ENCODE assay signal across 36 mouse cellular contexts in the genomic region with DNA sequence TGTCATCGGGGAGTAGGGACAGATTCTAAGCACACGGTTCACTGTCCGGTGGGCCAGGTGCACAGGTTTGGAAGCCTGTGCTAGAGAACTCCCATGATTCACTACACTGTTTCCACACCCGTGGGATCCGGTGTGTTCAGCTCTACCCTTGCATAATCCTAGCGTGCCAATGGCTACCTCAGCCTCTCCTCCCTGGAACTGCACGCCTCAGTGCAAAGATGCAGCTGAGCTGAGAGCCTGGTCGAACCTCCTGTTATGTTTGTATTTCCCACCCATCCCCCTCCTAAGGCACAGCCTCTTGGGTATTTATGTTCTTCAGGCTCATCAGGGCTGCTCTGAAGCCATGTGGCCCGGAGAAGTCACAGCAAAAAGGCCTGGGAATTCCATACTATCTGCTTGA. TPM values are rescaled to one million over a fixed set of nuclear protein-coding genes. Genes with fewer than 3 reads are reported as not detected.
DNase-seq lines count a peak whose midpoint lies in the region; ATAC-seq and TF ChIP-seq lines count a peak whose summit lies in the region.
"Had no signal": no experiment of that assay in that cellular context is flagged by ENCODE, and none has a peak within 500 bp of the region (broad histone marks: within the 10 kb centered on the region; RNA-seq: fewer than 3 reads in every experiment).

No protein-coding gene starts in this region.

- no peak for TF ChIP-seq CTCF in intestine, postnatal 0 days (IDR thresholded peaks at IDR 0.05; ENCODE audit: low read depth)

- H3K4me2 ChIP-seq in intestine, postnatal 0 days (replicated peaks; ENCODE audit: low read depth): no peak overlapping the region
- no peak overlapping the region for H3K4me2 ChIP-seq in intestine, embryonic 15.5 days (replicated peaks)
- H3K4me2 ChIP-seq: embryonic facial prominence, embryonic 15.5 days; forebrain, embryonic 12.5 days; hindbrain, embryonic 13.5 days; lung, embryonic 15.5 days; midbrain, embryonic 15.5 days had no signal

- no peaks in the 10 kb centered on the region for H3K36me3 ChIP-seq in intestine, postnatal 0 days (ENCODE audit: control insufficient read depth, insufficient read depth)
- no peaks in the 10 kb centered on the region for H3K36me3 ChIP-seq in intestine, embryonic 15.5 days
- H3K36me3 ChIP-seq: embryonic facial prominence, embryonic 15.5 days; forebrain, embryonic 12.5 days; hindbrain, embryonic 13.5 days; lung, embryonic 15.5 days; midbrain, embryonic 15.5 days had no signal

- H3K4me3 ChIP-seq in intestine, postnatal 0 days (ENCODE audit: low read depth, low read length): no peak overlapping the region
- no peak overlapping the region for H3K4me3 ChIP-seq in intestine, embryonic 15.5 days (replicated peaks)
- H3K4me3 ChIP-seq: embryonic facial prominence, embryonic 15.5 days; forebrain, embryonic 12.5 days; hindbrain, embryonic 13.5 days; lung, embryonic 15.5 days; midbrain, embryonic 15.5 days had no signal

- 0 out of 2 replicates have a peak, but pooled peaks have one; percentile 6 for ATAC-seq in intestine, postnatal 0 days
- no peak for ATAC-seq in intestine, embryonic 15.5 days
- ATAC-seq: midbrain, embryonic 15.5 days had no signal

- H3K27me3 ChIP-seq in intestine, postnatal 0 days (replicated peaks; ENCODE audit: control insufficient read depth, insufficient read depth, low read length): no peaks in the 10 kb centered on the region
- no peaks in the 10 kb centered on the region for H3K27me3 ChIP-seq in intestine, embryonic 15.5 days (replicated peaks)
- H3K27me3 ChIP-seq: embryonic facial prominence, embryonic 15.5 days; forebrain, embryonic 12.5 days; hindbrain, embryonic 13.5 days; lung, embryonic 15.5 days; midbrain, embryonic 15.5 days had no signal

- 70% methylated on average over 9 of the region's 9 CpGs for WGBS in intestine, postnatal 0 days
- 60% methylated on average over 9 of the region's 9 CpGs for WGBS in intestine, embryonic 15.5 days

- H3K9me3 ChIP-seq in intestine, postnatal 0 days (ENCODE audit: control insufficient read depth): no peaks in the 10 kb centered on the region
- H3K9me3 ChIP-seq in intestine, embryonic 15.5 days: no peaks in the 10 kb centered on the region
- H3K9me3 ChIP-seq: embryonic facial prominence, embryonic 15.5 days; forebrain, embryonic 12.5 days; hindbrain, embryonic 13.5 days; lung, embryonic 15.5 days; midbrain, embryonic 15.5 days had no signal

- no peaks in the 10 kb centered on the region for H3K4me1 ChIP-seq in intestine, postnatal 0 days (replicated peaks; ENCODE audit: control insufficient read depth, insufficient read depth, low read length)
- 0 out of 2 replicates have a peak, but pooled peaks cover under 1% of the 10 kb centered on the region for H3K4me1 ChIP-seq in intestine, embryonic 15.5 days (replicated peaks)
- H3K4me1 ChIP-seq: embryonic facial prominence, embryonic 15.5 days; forebrain, embryonic 12.5 days; lung, embryonic 15.5 days; midbrain, embryonic 15.5 days had no signal

- H3K27ac ChIP-seq in intestine, postnatal 0 days (ENCODE audit: low read depth, low read length): no peak overlapping the region
- no peak overlapping the region for H3K27ac ChIP-seq in intestine, embryonic 15.5 days
- H3K27ac ChIP-seq: embryonic facial prominence, embryonic 15.5 days; forebrain, embryonic 12.5 days; hindbrain, embryonic 13.5 days; liver, embryonic 14.5 days; lung, embryonic 15.5 days; macrophage; midbrain, embryonic 15.5 days had no signal

- no peak overlapping the region for H3K9ac ChIP-seq in intestine, postnatal 0 days (ENCODE audit: low read depth, low read length)
- H3K9ac ChIP-seq in intestine, embryonic 15.5 days: no peak overlapping the region
- H3K9ac ChIP-seq: embryonic facial prominence, embryonic 15.5 days; forebrain, embryonic 12.5 days; hindbrain, embryonic 13.5 days; liver, embryonic 14.5 days; lung, embryonic 15.5 days; midbrain, embryonic 15.5 days had no signal

- peak; percentile 17 to 52 for DNase-seq in kidney, postnatal 4 days
- no peak for DNase-seq in kidney, adult 11 months
- peak; percentile 26 for DNase-seq in embryo, embryonic 10.5 days (ENCODE audit: low spot score)
- DNase-seq in embryo, embryonic 11 days: peak; percentile 24
- no peak for DNase-seq in adrenal gland, postnatal 36 days
- no peak for DNase-seq in adrenal gland, adult 18-20 months (ENCODE audit: low spot score in 2 of 2)
- DNase-seq: adrenal gland, adult 2 months; B cell, adult 2 months; cerebellum, adult 2 months; cerebellum, postnatal 14 days; gastrocnemius, postnatal 10 days; heart, postnatal 4 days; kidney, adult 18-20 months; layer of hippocampus, adult 9-11 months; liver; right cerebral cortex, postnatal 4 days had no signal

RNA-seq across cellular contexts. Expression of gene Krt35, which starts 1.8 kb away (rescaled TPM):
- polyA plus RNA-seq in intestine, postnatal 0 days (2015; fragmentation: Nextera tagmentation; extraction: Ambion mirVana): 0.26 and 0.44 TPM in 2 replicates
- polyA plus RNA-seq in intestine, embryonic 15.5 days (2015; fragmentation: Nextera tagmentation; extraction: Ambion mirVana): not detected in 2 replicates
- total RNA-seq in adrenal gland, postnatal 36 days (2021): not detected
- total RNA-seq in adrenal gland, adult 18-20 months (2021): not detected
- total RNA-seq: adrenal gland, adult 2 months; adrenal gland, postnatal 4 days; gastrocnemius, postnatal 10 days; heart, postnatal 4 days; left cerebral cortex, postnatal 14 days; megakaryocyte-erythroid progenitor cell, adult 5-6 weeks; neutrophil, adult 5-6 weeks had no signal
- polyA plus RNA-seq: adrenal gland, adult 2 months; cerebellum, adult 2 months; cortical plate, adult 2 months; forebrain, embryonic 12.5 days; heart, embryonic 16.5 days; hindbrain, embryonic 13.5 days; limb, embryonic 11.5 days; liver, embryonic 14.5 days; lung, embryonic 15.5 days; macrophage; midbrain, embryonic 15.5 days; neural tube, embryonic 11.5 days; spleen, adult 2 months; testis, adult 2 months had no signal

RNA-seq across cellular contexts. Expression of gene Krt36, which starts 7.6 kb away (rescaled TPM):
- 0.09 and 0.16 TPM in 2 replicates for polyA plus RNA-seq in intestine, postnatal 0 days (2015; fragmentation: Nextera tagmentation; extraction: Ambion mirVana)
- polyA plus RNA-seq in intestine, embryonic 15.5 days (2015; fragmentation: Nextera tagmentation; extraction: Ambion mirVana): not detected in 2 replicates
- under 1 TPM; 0.16 to 0.36 TPM for total RNA-seq in adrenal gland, postnatal 36 days (2021)
- under 1 TPM; 0.43 to 0.51 TPM for total RNA-seq in adrenal gland, adult 18-20 months (2021)
- total RNA-seq: gastrocnemius, postnatal 10 days; heart, postnatal 4 days; left cerebral cortex, postnatal 14 days; megakaryocyte-erythroid progenitor cell, adult 5-6 weeks; neutrophil, adult 5-6 weeks had no signal
- polyA plus RNA-seq: cerebellum, adult 2 months; cortical plate, adult 2 months; forebrain, embryonic 12.5 days; heart, embryonic 16.5 days; hindbrain, embryonic 13.5 days; liver, embryonic 14.5 days; macrophage; midbrain, embryonic 15.5 days; neural tube, embryonic 11.5 days; spleen, adult 2 months; testis, adult 2 months had no signal

RNA-seq across cellular contexts. Expression of gene Krt32, which starts 9.8 kb away (rescaled TPM):
- not detected in 2 replicates for polyA plus RNA-seq in intestine, postnatal 0 days (2015; fragmentation: Nextera tagmentation; extraction: Ambion mirVana)
- 0.11 TPM in 1 of 2 replicates, not detected in the other for polyA plus RNA-seq in intestine, embryonic 15.5 days (2015; fragmentation: Nextera tagmentation; extraction: Ambion mirVana)
- not detected for total RNA-seq in adrenal gland, postnatal 36 days (2021)
- total RNA-seq in adrenal gland, adult 18-20 months (2021): not detected
- total RNA-seq: adrenal gland, adult 2 months; adrenal gland, postnatal 4 days; gastrocnemius, postnatal 10 days; heart, postnatal 4 days; left cerebral cortex, postnatal 14 days; megakaryocyte-erythroid progenitor cell, adult 5-6 weeks; neutrophil, adult 5-6 weeks had no signal
- polyA plus RNA-seq: adrenal gland, adult 2 months; cerebellum, adult 2 months; forebrain, embryonic 12.5 days; heart, embryonic 16.5 days; hindbrain, embryonic 13.5 days; limb, embryonic 11.5 days; liver, embryonic 14.5 days; lung, embryonic 15.5 days; macrophage; midbrain, embryonic 15.5 days; neural tube, embryonic 11.5 days; spleen, adult 2 months; testis, adult 2 months had no signal

RNA-seq across cellular contexts. Expression of gene Krt13, which starts 23.5 kb away (rescaled TPM):
- not detected in 2 replicates for polyA plus RNA-seq in intestine, postnatal 0 days (2015; fragmentation: Nextera tagmentation; extraction: Ambion mirVana)
- 0.50 and 0.58 TPM in 2 replicates for polyA plus RNA-seq in intestine, embryonic 15.5 days (2015; fragmentation: Nextera tagmentation; extraction: Ambion mirVana)
- not detected for total RNA-seq in adrenal gland, postnatal 36 days (2021)
- not detected for total RNA-seq in adrenal gland, adult 18-20 months (2021)
- total RNA-seq: adrenal gland, adult 2 months; adrenal gland, postnatal 4 days; gastrocnemius, postnatal 10 days; heart, postnatal 4 days; left cerebral cortex, postnatal 14 days; megakaryocyte-erythroid progenitor cell, adult 5-6 weeks had no signal
- polyA plus RNA-seq: adrenal gland, adult 2 months; cerebellum, adult 2 months; cortical plate, adult 2 months; forebrain, embryonic 12.5 days; gonadal fat pad, adult 2 months; hindbrain, embryonic 13.5 days; limb, embryonic 11.5 days; macrophage; midbrain, embryonic 15.5 days; neural tube, embryonic 11.5 days; testis, adult 2 months had no signal

RNA-seq across cellular contexts. Expression of gene Krt15, which starts 37.9 kb away (rescaled TPM):
- polyA plus RNA-seq in intestine, postnatal 0 days (2015; fragmentation: Nextera tagmentation; extraction: Ambion mirVana): 1.2 and 1.5 TPM in 2 replicates
- 4.7 and 5.9 TPM in 2 replicates for polyA plus RNA-seq in intestine, embryonic 15.5 days (2015; fragmentation: Nextera tagmentation; extraction: Ambion mirVana)
- total RNA-seq in adrenal gland, postnatal 36 days (2021): not detected
- total RNA-seq in adrenal gland, adult 18-20 months (2021): not detected
- total RNA-seq: adrenal gland, adult 2 months; gastrocnemius, postnatal 10 days; left cerebral cortex, postnatal 14 days; megakaryocyte-erythroid progenitor cell, adult 5-6 weeks had no signal
- polyA plus RNA-seq: adrenal gland, adult 2 months; cortical plate, adult 2 months; macrophage; spleen, adult 2 months had no signal

Comparison
In these comparisons a context has a peak if more than half of its experiments do, and no peak if none do; other contexts are left out.
1. DNase-seq: peak in kidney, postnatal 4 days (2 of 2), embryo, embryonic 10.5 days (single experiment) and embryo, embryonic 11 days (single experiment); none in kidney, adult 11 months (single experiment), adrenal gland, postnatal 36 days (0 of 2) and adrenal gland, adult 18-20 months (0 of 2).